Mouse (Mus musculus): ENCODE results near the gene Osbpl8. TPM values are rescaled to one million over a fixed set of nuclear protein-coding genes. Genes with fewer than 3 reads are reported as not detected.

Gene Osbpl8
- polyA plus RNA-seq, 1 experiment, result 1.1 TPM

DNA sequence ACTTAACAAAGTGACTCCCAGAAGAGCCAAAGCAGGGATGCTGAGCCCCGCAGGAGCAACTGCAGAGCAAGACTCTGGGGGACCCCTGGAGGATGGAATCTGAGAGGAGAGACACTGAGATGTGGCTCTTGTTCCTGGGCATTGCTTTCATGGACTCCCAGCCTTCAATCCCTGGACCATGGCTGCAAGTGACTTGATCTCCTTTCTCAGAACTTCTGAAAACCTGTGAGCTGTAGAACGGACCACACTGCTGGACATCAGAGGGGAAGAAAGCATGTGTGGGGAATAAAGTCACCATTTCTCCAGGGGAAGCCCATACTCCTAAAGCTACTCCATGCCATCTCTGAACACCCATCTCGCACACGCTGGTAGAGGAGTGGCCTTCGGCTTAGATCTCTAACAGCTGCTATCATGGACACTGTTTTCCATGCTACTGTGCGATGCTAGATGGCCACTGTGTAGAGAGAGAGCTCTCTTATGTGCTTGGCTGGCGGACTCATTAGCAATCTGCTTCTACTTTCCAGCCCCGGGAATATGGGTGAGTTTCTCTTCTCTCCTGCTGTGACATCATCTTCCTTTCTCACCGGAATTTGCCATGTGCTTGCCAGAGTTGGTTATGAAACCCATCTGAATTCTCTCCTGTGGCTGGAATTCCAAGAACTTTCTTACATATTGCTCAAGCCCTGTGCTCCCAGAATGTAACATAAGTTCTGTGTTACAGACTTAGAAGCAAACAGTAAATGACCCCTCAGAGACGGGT is 150.3 kb downstream of the Osbpl8 start:
- Histone ChIP-seq H3K4me1 (ENCODE audit: control insufficient read depth, insufficient read depth, insufficient read length, low read length) (no peaks in the 10 kb centered on the region), H3K27me3 (ENCODE audit: control insufficient read depth, insufficient read depth, low read length) (no peaks in the 10 kb centered on the region), H3K36me3 (ENCODE audit: control insufficient read depth, insufficient read depth, low read length) (no peaks in the 10 kb centered on the region), H3K4me3 (ENCODE audit: low read depth, low read length) (no peak overlapping the region), H3K27ac (ENCODE audit: insufficient read depth, low read depth, low read length) (no peak overlapping the region)
- whole genome bisulfite sequencing, result 77% methylated on average over 10 of the region's 10 CpGs
- TF ChIP-seq POLR2A (IDR thresholded peaks at IDR 0.05; ENCODE audit: low read depth, low read length) (no peak), CTCF (IDR thresholded peaks at IDR 0.05; ENCODE audit: extremely low read depth, insufficient read length, insufficient replicate concordance, low read depth, low read length) (no peak)

- 82% methylated on average over 3 of the region's 3 CpGs for WGBS
- no peak for TF ChIP-seq CTCF (IDR thresholded peaks at IDR 0.05; ENCODE audit: extremely low read depth, insufficient read length, insufficient replicate concordance, low read depth, low read length)
- no peak for TF ChIP-seq POLR2A (IDR thresholded peaks at IDR 0.05; ENCODE audit: low read depth, low read length)
- no peaks in the 10 kb centered on the region for H3K27me3 ChIP-seq (ENCODE audit: control insufficient read depth, insufficient read depth, low read length)
- H3K36me3 ChIP-seq (ENCODE audit: control insufficient read depth, insufficient read depth, low read length), result no peaks in the 10 kb centered on the region
- no peak overlapping the region for H3K4me3 ChIP-seq (ENCODE audit: low read depth, low read length)
- no peaks in the 10 kb centered on the region for H3K4me1 ChIP-seq (ENCODE audit: control insufficient read depth, insufficient read depth, insufficient read length, low read length)
- H3K27ac ChIP-seq (ENCODE audit: insufficient read depth, low read depth, low read length), result no peak overlapping the region
Observed at GRCm38 (mm10) chr10:111315940-111316339, 151.4 kb downstream of the Osbpl8 start.

- H3K36me3 ChIP-seq (ENCODE audit: control insufficient read depth, insufficient read depth, low read length), result no peaks in the 10 kb centered on the region
- no peaks in the 10 kb centered on the region for H3K4me1 ChIP-seq (ENCODE audit: control insufficient read depth, insufficient read depth, insufficient read length, low read length)
- no peak for TF ChIP-seq CTCF (IDR thresholded peaks at IDR 0.05; ENCODE audit: extremely low read depth, insufficient read length, insufficient replicate concordance, low read depth, low read length)
- no peak for TF ChIP-seq POLR2A (IDR thresholded peaks at IDR 0.05; ENCODE audit: low read depth, low read length)
- no peak overlapping the region for H3K4me3 ChIP-seq (ENCODE audit: low read depth, low read length)
- H3K27ac ChIP-seq (ENCODE audit: insufficient read depth, low read depth, low read length), result no peak overlapping the region
- H3K27me3 ChIP-seq (ENCODE audit: control insufficient read depth, insufficient read depth, low read length), result no peaks in the 10 kb centered on the region
- WGBS, result 74% methylated on average over 3 of the region's 3 CpGs
Observed at GRCm38 (mm10) chr10:111318021-111318420, 153.5 kb downstream of the Osbpl8 start.

GRCm38 (mm10) chr10:111318805-111319500 is 154.4 kb downstream of the Osbpl8 start:
- WGBS, result 83% methylated on average over 9 of the region's 9 CpGs
- Histone ChIP-seq H3K4me3 (ENCODE audit: low read depth, low read length) (no peak overlapping the region), H3K4me1 (ENCODE audit: control insufficient read depth, insufficient read depth, insufficient read length, low read length) (no peaks in the 10 kb centered on the region), H3K27ac (ENCODE audit: insufficient read depth, low read depth, low read length) (no peak overlapping the region), H3K27me3 (ENCODE audit: control insufficient read depth, insufficient read depth, low read length) (no peaks in the 10 kb centered on the region), H3K36me3 (ENCODE audit: control insufficient read depth, insufficient read depth, low read length) (no peaks in the 10 kb centered on the region)
- TF ChIP-seq POLR2A (IDR thresholded peaks at IDR 0.05; ENCODE audit: low read depth, low read length), result no peak
- no peak for TF ChIP-seq CTCF (IDR thresholded peaks at IDR 0.05; ENCODE audit: extremely low read depth, insufficient read length, insufficient replicate concordance, low read depth, low read length)

DNA sequence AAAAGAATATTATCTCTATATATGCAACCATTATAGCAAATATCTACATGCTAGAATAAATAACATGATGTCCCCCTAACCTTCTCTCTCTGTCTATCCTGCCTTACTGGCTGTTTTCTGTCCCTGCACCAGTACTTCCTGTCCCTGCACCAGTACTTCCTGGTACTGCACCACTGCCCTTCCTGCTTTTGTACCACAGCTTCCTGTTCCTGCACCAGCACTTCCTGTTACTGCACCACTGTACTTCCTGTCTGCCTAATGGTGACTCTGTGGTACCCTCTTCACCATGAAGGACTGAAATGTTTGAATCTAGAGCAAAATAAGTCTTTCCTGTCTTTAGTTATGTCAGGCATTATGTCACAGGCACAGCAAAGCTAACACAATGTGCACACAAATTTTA is 156.0 kb downstream of the Osbpl8 start:
- TF ChIP-seq POLR2A (IDR thresholded peaks at IDR 0.05; ENCODE audit: low read depth, low read length) (no peak), CTCF (IDR thresholded peaks at IDR 0.05; ENCODE audit: extremely low read depth, insufficient read length, insufficient replicate concordance, low read depth, low read length) (no peak)
- no peaks in the 10 kb centered on the region for H3K4me1 ChIP-seq (ENCODE audit: control insufficient read depth, insufficient read depth, insufficient read length, low read length)
- no peaks in the 10 kb centered on the region for H3K36me3 ChIP-seq (ENCODE audit: control insufficient read depth, insufficient read depth, low read length)
- H3K27ac ChIP-seq (ENCODE audit: insufficient read depth, low read depth, low read length), result no peak overlapping the region
- H3K4me3 ChIP-seq (ENCODE audit: low read depth, low read length), result no peak overlapping the region
- H3K27me3 ChIP-seq (ENCODE audit: control insufficient read depth, insufficient read depth, low read length), result no peaks in the 10 kb centered on the region

DNA sequence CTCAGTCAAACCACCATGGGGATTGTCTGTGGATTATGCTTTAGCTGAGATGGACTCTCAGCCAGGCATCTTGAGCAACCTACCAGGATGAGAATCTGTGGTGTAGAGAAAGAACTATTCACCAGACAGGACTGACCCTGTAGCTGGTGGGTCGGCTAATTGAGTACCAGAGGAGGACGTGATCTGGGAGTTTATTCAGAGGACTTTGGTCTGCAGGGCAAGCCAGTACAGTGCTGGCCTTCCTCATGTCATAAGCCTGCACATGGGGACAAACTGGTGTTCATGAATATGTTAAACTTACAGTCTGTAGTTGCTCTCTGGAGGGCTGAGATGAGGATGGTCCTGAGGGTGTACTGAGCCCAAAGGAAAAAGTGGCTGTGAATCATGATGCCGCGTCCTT is 163.4 kb downstream of the Osbpl8 start:
- Histone ChIP-seq H3K27me3 (ENCODE audit: control insufficient read depth, insufficient read depth, low read length) (no peaks in the 10 kb centered on the region), H3K4me3 (ENCODE audit: low read depth, low read length) (no peak overlapping the region), H3K4me1 (ENCODE audit: control insufficient read depth, insufficient read depth, insufficient read length, low read length) (no peaks in the 10 kb centered on the region), H3K36me3 (ENCODE audit: control insufficient read depth, insufficient read depth, low read length) (no peaks in the 10 kb centered on the region), H3K27ac (ENCODE audit: insufficient read depth, low read depth, low read length) (no peak overlapping the region)
- TF ChIP-seq CTCF (IDR thresholded peaks at IDR 0.05; ENCODE audit: extremely low read depth, insufficient read length, insufficient replicate concordance, low read depth, low read length), result no peak
- TF ChIP-seq POLR2A (IDR thresholded peaks at IDR 0.05; ENCODE audit: low read depth, low read length), result no peak
- 64% methylated on average over 4 of the region's 4 CpGs for WGBS

- no peak overlapping the region for H3K4me3 ChIP-seq (ENCODE audit: low read depth, low read length)
- WGBS, result 73% methylated on average over 5 of the region's 5 CpGs
- H3K4me1 ChIP-seq (ENCODE audit: control insufficient read depth, insufficient read depth, insufficient read length, low read length), result no peaks in the 10 kb centered on the region
- no peaks in the 10 kb centered on the region for H3K27me3 ChIP-seq (ENCODE audit: control insufficient read depth, insufficient read depth, low read length)
- H3K36me3 ChIP-seq (ENCODE audit: control insufficient read depth, insufficient read depth, low read length), result no peaks in the 10 kb centered on the region
- H3K27ac ChIP-seq (ENCODE audit: insufficient read depth, low read depth, low read length), result no peak overlapping the region
- TF ChIP-seq POLR2A (IDR thresholded peaks at IDR 0.05; ENCODE audit: low read depth, low read length), result no peak
- TF ChIP-seq CTCF (IDR thresholded peaks at IDR 0.05; ENCODE audit: extremely low read depth, insufficient read length, insufficient replicate concordance, low read depth, low read length), result no peak
Observed at GRCm38 (mm10) chr10:111329326-111329725, 164.8 kb downstream of the Osbpl8 start.
